Mouse (Mus musculus) testis, adult 2 months (tissue): ENCODE data around the gene Ap5s1. TPM values are rescaled to one million over a fixed set of nuclear protein-coding genes. Genes with fewer than 3 reads are reported as not detected.

Source experiments
- H3K27ac ChIP-seq: fragments of 200-500 bp; 2 replicates; pipeline ENCODE4 v1.5.1; 2012; ENCODE audit warnings: low read depth, low read length; ENCODE audit not compliant: control insufficient read depth, insufficient read depth
- H3K27me3 ChIP-seq: fragments of 200-500 bp; 2 replicates; pipeline ENCODE4 v1.6.1; 2012; ENCODE audit warnings: mild to moderate bottlenecking, low read length, moderate library complexity; ENCODE audit not compliant: control insufficient read depth, insufficient read depth
- H3K36me3 ChIP-seq: fragments of 200-500 bp; 2 replicates; pipeline ENCODE4 v1.6.1; 2012; ENCODE audit warnings: mild to moderate bottlenecking, low read length; ENCODE audit not compliant: control insufficient read depth, insufficient read depth
- H3K4me1 ChIP-seq: fragments of 200-500 bp; 2 replicates; pipeline ENCODE4 v1.6.1; 2012; ENCODE audit warnings: low read length; ENCODE audit not compliant: control insufficient read depth, insufficient read depth
- H3K4me3 ChIP-seq: fragments of 200-500 bp; 2 replicates; pipeline ENCODE4 v1.5.1; 2012; ENCODE audit warnings: low read depth, mild to moderate bottlenecking, low read length, moderate library complexity, mixed read lengths; ENCODE audit not compliant: control insufficient read depth
- CTCF ChIP-seq: fragments of 200-500 bp; IDR thresholded peaks from 2 replicates; pipeline ENCODE4 v1.5.1; 2012; ENCODE audit warnings: low read depth, mild to moderate bottlenecking, inconsistent platforms, low read length, moderate library complexity; ENCODE audit not compliant: control insufficient read depth, insufficient read depth, insufficient replicate concordance
- POLR2A ChIP-seq: fragments of 200-500 bp; IDR thresholded peaks from 2 replicates; pipeline ENCODE4 v1.6.1; 2012; ENCODE audit warnings: low read depth, mild to moderate bottlenecking, inconsistent platforms, low read length, moderate library complexity; ENCODE audit not compliant: control insufficient read depth
- polyA plus RNA-seq: library from polyadenylated mRNA; depleted of rRNA; stranded (reverse); fragments of >200 nt; gene quantifications from 2 replicates; pipeline ENCODE4 v1.2.3, GENCODE M21; 2012

Ap5s1 gene
- polyA plus RNA-seq, 1 experiment: 12.7 TPM

GRCm38 (mm10) chr2:131168914-131169313 lies 38.0 kb upstream of the Ap5s1 start:
- 0 out of 2 replicates have a peak, but pooled peaks cover 2% of the 10 kb centered on the region for H3K36me3 ChIP-seq
- TF ChIP-seq POLR2A (no peak), CTCF (no peak)
- H3K4me3 ChIP-seq: no peak overlapping the region
- no peaks in the 10 kb centered on the region for H3K27me3 ChIP-seq
- H3K27ac ChIP-seq: no peak overlapping the region
- peaks cover 6% of the 10 kb centered on the region for H3K4me1 ChIP-seq

- H3K27me3 ChIP-seq: no peaks in the 10 kb centered on the region
- peak overlapping the region; percentile 23 for H3K27ac ChIP-seq
- 0 out of 2 replicates have a peak, but pooled peaks cover 2% of the 10 kb centered on the region for H3K36me3 ChIP-seq
- peak overlapping the region; percentile 82 for H3K4me3 ChIP-seq
- no peak for TF ChIP-seq POLR2A
- H3K4me1 ChIP-seq: peaks cover 6% of the 10 kb centered on the region
These were observed 35.9 kb upstream of the Ap5s1 start for GRCm38 (mm10) chr2:131170936-131171335.

- Histone ChIP-seq H3K36me3 (0 out of 2 replicates have a peak, but pooled peaks cover 2% of the 10 kb centered on the region), H3K4me1 (peaks cover 6% of the 10 kb centered on the region), H3K27ac (no peak overlapping the region; the same call in 1 of the 2 replicates), H3K27me3 (no peaks in the 10 kb centered on the region), H3K4me3 (peak overlapping the region; percentile 82)
- TF ChIP-seq CTCF: no peak
- 0 out of 2 replicates have a peak, but pooled peaks have one; percentile 36 for TF ChIP-seq POLR2A
These were observed 35.3 kb upstream of the Ap5s1 start for GRCm38 (mm10) chr2:131171401-131172104.

- Histone ChIP-seq H3K27me3 (no peaks in the 10 kb centered on the region), H3K4me1 (peaks cover 6% of the 10 kb centered on the region), H3K27ac (no peak overlapping the region), H3K4me3 (peak overlapping the region; percentile 82), H3K36me3 (0 out of 2 replicates have a peak, but pooled peaks cover 2% of the 10 kb centered on the region)
- TF ChIP-seq POLR2A: no peak
- TF ChIP-seq CTCF: no peak
These were observed 34.6 kb upstream of the Ap5s1 start for GRCm38 (mm10) chr2:131172322-131172721.

GRCm38 (mm10) chr2:131174700-131175099 lies 32.2 kb upstream of the Ap5s1 start:
- Histone ChIP-seq H3K27me3 (no peaks in the 10 kb centered on the region), H3K4me3 (peak overlapping the region; percentile 97), H3K27ac (peak overlapping the region; percentile 84; the same call in 1 of the 2 replicates), H3K4me1 (peaks cover 24% of the 10 kb centered on the region), H3K36me3 (0 out of 2 replicates have a peak, but pooled peaks cover 2% of the 10 kb centered on the region)
- TF ChIP-seq POLR2A (no peak), CTCF (no peak)

- Histone ChIP-seq H3K27ac (no peak overlapping the region), H3K4me1 (peaks cover 26% of the 10 kb centered on the region)
These were observed 31.5 kb upstream of the Ap5s1 start for GRCm38 (mm10) chr2:131175286-131175944.

GRCm38 (mm10) chr2:131175945-131176309 lies 31.0 kb upstream of the Ap5s1 start:
- Histone ChIP-seq H3K4me3 (no peak overlapping the region), H3K36me3 (0 out of 2 replicates have a peak, but pooled peaks cover 2% of the 10 kb centered on the region), H3K4me1 (peaks cover 26% of the 10 kb centered on the region), H3K27me3 (no peaks in the 10 kb centered on the region), H3K27ac (no peak overlapping the region)
- TF ChIP-seq CTCF (no peak), POLR2A (no peak)

More at GRCm38 (mm10) chr2:131175286-131175944, 31.5 kb upstream of the Ap5s1 start:
- Histone ChIP-seq H3K27me3 (no peaks in the 10 kb centered on the region), H3K36me3 (0 out of 2 replicates have a peak, but pooled peaks cover 2% of the 10 kb centered on the region), H3K4me3 (peak overlapping the region; percentile 17; the same call in 1 of the 2 replicates)
- no peak for TF ChIP-seq POLR2A
- TF ChIP-seq CTCF: no peak
